Mouse (Mus musculus) kidney, postnatal 25 days (tissue): ENCODE results near the gene Pik3r1.

Source experiments
- DNase-seq, 2 experiments: peaks; one replicate each; pipeline ENCODE4 v3.0.0; 2021; ENCODE audit warnings: mixed read lengths in 2 of 2

Pik3r1 gene

GRCm38 (mm10) chr13:101766605-101767012 lies 1.4 kb downstream of the Pik3r1 start:
- no peak for DNase-seq

- DNase-seq: no peak
These were observed 2.0 kb downstream of the Pik3r1 start for GRCm38 (mm10) chr13:101765976-101766375.

- DNase-seq: peak; percentile 81 to 88
These were observed 3.9 kb downstream of the Pik3r1 start for GRCm38 (mm10) chr13:101764111-101764510.

- no peak for DNase-seq
These were observed 4.3 kb downstream of the Pik3r1 start for GRCm38 (mm10) chr13:101763676-101764075.

- no peak for DNase-seq
These were observed 4.9 kb downstream of the Pik3r1 start for GRCm38 (mm10) chr13:101763149-101763548.

- DNase-seq: no peak
These were observed 6.4 kb downstream of the Pik3r1 start for GRCm38 (mm10) chr13:101761617-101762016.

- no peak for DNase-seq
These were observed 7.1 kb downstream of the Pik3r1 start for GRCm38 (mm10) chr13:101760953-101761352.

- no peak for DNase-seq
These were observed 7.9 kb downstream of the Pik3r1 start for GRCm38 (mm10) chr13:101760001-101760687.

- DNase-seq: no peak
These were observed 8.6 kb downstream of the Pik3r1 start for GRCm38 (mm10) chr13:101759281-101759871.

- DNase-seq: no peak
These were observed 10.1 kb downstream of the Pik3r1 start for GRCm38 (mm10) chr13:101757801-101758422.

- no peak for DNase-seq
These were observed 12.8 kb downstream of the Pik3r1 start for GRCm38 (mm10) chr13:101755228-101755627.

- peak; percentile 43 to 78 for DNase-seq
These were observed 14.4 kb downstream of the Pik3r1 start for GRCm38 (mm10) chr13:101753639-101754038.

- no peak for DNase-seq
These were observed 16.2 kb downstream of the Pik3r1 start for GRCm38 (mm10) chr13:101751816-101752215.

GRCm38 (mm10) chr13:101746012-101746595 lies 21.9 kb downstream of the Pik3r1 start:
- DNase-seq: no peak

- no peak for DNase-seq
These were observed 23.1 kb downstream of the Pik3r1 start for GRCm38 (mm10) chr13:101744943-101745342.

- DNase-seq: no peak
These were observed 24.0 kb downstream of the Pik3r1 start for GRCm38 (mm10) chr13:101744053-101744452.

GRCm38 (mm10) chr13:101743247-101743646 lies 24.8 kb downstream of the Pik3r1 start:
- no peak for DNase-seq

GRCm38 (mm10) chr13:101742596-101742995 lies 25.4 kb downstream of the Pik3r1 start:
- no peak for DNase-seq

- DNase-seq: peak in 1 of 2 experiments; percentile 72
These were observed 26.3 kb downstream of the Pik3r1 start for GRCm38 (mm10) chr13:101741530-101742309.

GRCm38 (mm10) chr13:101739732-101740381 lies 28.2 kb downstream of the Pik3r1 start:
- no peak for DNase-seq

- peak; percentile 64 to 78 for DNase-seq
These were observed 29.2 kb downstream of the Pik3r1 start for GRCm38 (mm10) chr13:101738769-101739168.
